Mouse (Mus musculus) naive thymus-derived CD4-positive, alpha-beta T cell, adult 2 months (primary cell): Measurements from ENCODE around the gene Mlf1.

ENCODE experiments used
- DNase-seq: peaks from one replicate; pipeline ENCODE4 v3.0.0-alpha.2; 2011; ENCODE audit warnings: low read depth

Mlf1 gene

DNA sequence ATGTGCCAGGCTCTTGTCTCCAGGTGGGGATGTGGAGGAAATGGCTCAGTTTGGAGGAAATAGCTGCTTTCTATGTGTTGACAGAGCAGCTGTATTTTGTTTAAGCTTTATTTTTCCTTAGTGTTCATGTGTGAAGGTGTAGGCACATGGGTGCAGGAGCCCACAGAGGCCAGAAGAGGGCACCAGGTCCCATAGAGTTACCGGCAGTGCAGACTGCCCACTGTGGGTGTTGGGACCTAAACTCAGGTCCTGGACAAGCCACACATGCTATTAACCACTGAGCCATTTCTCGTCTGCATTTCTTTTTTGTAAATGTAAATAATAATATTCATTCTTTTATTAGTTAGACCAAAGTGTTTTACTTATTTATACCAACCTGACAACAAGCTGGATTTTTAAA lies 73.2 kb downstream of the Mlf1 start:
- no peak for DNase-seq
